Mouse (Mus musculus) embryonic facial prominence, embryonic 14.5 days (tissue): Measurements from ENCODE around the gene Rtl6. TPM values are rescaled to one million over a fixed set of nuclear protein-coding genes. Genes with fewer than 3 reads are reported as not detected.

ENCODE experiments used
- ATAC-seq: fragments of 200-750 bp; cut with Nextera tagmentation; 2 replicates; pipeline ENCODE4 v1.8.0; 2017; ENCODE audit warnings: low read depth, moderate number of reproducible peaks, moderate TSS enrichment
- DNase-seq: peaks from one replicate; pipeline ENCODE4 v3.0.0-alpha.2; 2015; ENCODE audit warnings: low spot score
- H3K27ac ChIP-seq: fragments of 300-500 bp; sonication (generic); replicated peaks from 2 replicates; pipeline ENCODE4 v1.5.1; 2014; ENCODE audit warnings: low read depth, mild to moderate bottlenecking, low read length, moderate library complexity
- H3K27me3 ChIP-seq: fragments of 300-500 bp; sonication (generic); replicated peaks from 2 replicates; pipeline ENCODE4 v1.6.1; 2014; ENCODE audit warnings: low read length; ENCODE audit not compliant: control insufficient read depth, insufficient read depth
- H3K36me3 ChIP-seq: fragments of 300-500 bp; sonication (generic); 2 replicates; pipeline ENCODE4 v1.6.1; 2014; ENCODE audit warnings: low read length, mixed read lengths; ENCODE audit not compliant: control insufficient read depth, insufficient read depth
- H3K4me1 ChIP-seq: fragments of 300-500 bp; sonication (generic); 2 replicates; pipeline ENCODE4 v1.6.1; 2014; ENCODE audit warnings: antibody characterized with exemption, low read length; ENCODE audit not compliant: control insufficient read depth, insufficient read depth
- H3K4me2 ChIP-seq: fragments of 300-500 bp; sonication (generic); 2 replicates; pipeline ENCODE4 v1.6.1; 2014; ENCODE audit warnings: low read depth, mild to moderate bottlenecking, low read length, moderate library complexity, mixed read lengths
- H3K4me3 ChIP-seq: fragments of 300-500 bp; sonication (generic); 2 replicates; pipeline ENCODE4 v1.5.1; 2014; ENCODE audit warnings: low read depth, mild to moderate bottlenecking, low read length
- H3K9ac ChIP-seq: fragments of 300-500 bp; sonication (generic); 2 replicates; pipeline ENCODE4 v1.6.1; 2014; ENCODE audit warnings: low read depth, mild to moderate bottlenecking, low read length, moderate library complexity, mixed read lengths
- H3K9me3 ChIP-seq: fragments of 300-500 bp; sonication (generic); 2 replicates; pipeline ENCODE4 v1.6.1; 2016; ENCODE audit warnings: low read length; ENCODE audit not compliant: control insufficient read depth
- WGBS: fragments of 180-500 bp; shearing (Covaris S2); extraction: QIAGEN DNeasy Blood & Tissue Kit; methylation state at CpG from one replicate; pipeline ENCODE4 v1.1.7; 2014; 5-methylcytosine and 5-hydroxymethylcytosine counted together
- polyA plus RNA-seq: library from polyadenylated mRNA; unstranded; fragments of >200 nt; fragmentation: Nextera tagmentation; extraction: Ambion mirVana; gene quantifications from 2 replicates; pipeline ENCODE4 v1.2.1, GENCODE M21; 2014

The Rtl6 gene
- polyA plus RNA-seq, 1 experiment from 2014 or later: 10.8 TPM

GRCm38 (mm10) chr15:84592240-84592639, 34.6 kb upstream of the Rtl6 start:
- Histone ChIP-seq H3K4me3 (no peak overlapping the region), H3K9ac (no peak overlapping the region), H3K4me1 (peaks cover 27% of the 10 kb centered on the region), H3K36me3 (no peaks in the 10 kb centered on the region), H3K27me3 (no peaks in the 10 kb centered on the region), H3K9me3 (no peaks in the 10 kb centered on the region), H3K4me2 (no peak overlapping the region), H3K27ac (no peak overlapping the region)
- peak; percentile 13; the same call in 1 of the 2 replicates for ATAC-seq
- peak; percentile 56 for DNase-seq
- WGBS: 68% methylated on average over 5 of the region's 5 CpGs

- no peak overlapping the region for H3K4me3 ChIP-seq
- peak; percentile 62 for DNase-seq
- H3K36me3 ChIP-seq: no peaks in the 10 kb centered on the region
- no peak overlapping the region for H3K9ac ChIP-seq
- WGBS: 23% methylated on average over 13 of the region's 13 CpGs
- peak; percentile 77 for ATAC-seq
- no peaks in the 10 kb centered on the region for H3K9me3 ChIP-seq
- H3K27ac ChIP-seq: no peak overlapping the region
- H3K4me2 ChIP-seq: no peak overlapping the region
- peaks cover 27% of the 10 kb centered on the region for H3K4me1 ChIP-seq
- H3K27me3 ChIP-seq: no peaks in the 10 kb centered on the region
Measured at GRCm38 (mm10) chr15:84591573-84592139, 34.0 kb upstream of the Rtl6 start.

GRCm38 (mm10) chr15:84588371-84588821, 30.8 kb upstream of the Rtl6 start:
- Histone ChIP-seq H3K9ac (no peak overlapping the region), H3K4me1 (peaks cover 22% of the 10 kb centered on the region), H3K4me3 (no peak overlapping the region), H3K27ac (no peak overlapping the region), H3K27me3 (no peaks in the 10 kb centered on the region), H3K4me2 (no peak overlapping the region), H3K9me3 (no peaks in the 10 kb centered on the region), H3K36me3 (no peaks in the 10 kb centered on the region)
- DNase-seq (no peak), ATAC-seq (no peak)
- 53% methylated on average over 4 of the region's 4 CpGs for WGBS

DNA sequence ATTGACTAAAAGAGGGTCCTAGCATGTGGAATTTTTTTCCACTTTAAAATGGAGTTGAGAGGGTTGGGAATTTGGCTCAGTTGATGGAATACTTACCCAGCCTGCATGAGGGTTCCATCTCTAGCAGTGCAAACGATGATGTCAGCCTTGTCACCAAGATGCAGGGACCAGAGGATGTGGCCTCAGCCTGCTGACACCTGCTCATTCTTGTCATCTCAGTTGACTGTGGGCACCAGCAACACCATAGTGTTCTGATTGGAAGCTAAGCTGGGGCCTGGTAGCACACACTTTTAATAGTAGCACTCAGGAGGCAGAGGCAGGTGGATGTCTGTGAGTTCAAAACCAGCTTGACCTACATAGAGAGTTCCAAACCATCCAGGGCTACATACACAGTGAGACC, 21.0 kb upstream of the Rtl6 start:
- Histone ChIP-seq H3K4me2 (no peak overlapping the region), H3K27ac (no peak overlapping the region), H3K4me3 (no peak overlapping the region), H3K9ac (no peak overlapping the region), H3K4me1 (no peaks in the 10 kb centered on the region), H3K9me3 (peaks cover 10% of the 10 kb centered on the region; the same call in 1 of the 2 replicates), H3K36me3 (no peaks in the 10 kb centered on the region), H3K27me3 (no peaks in the 10 kb centered on the region)
- DNase-seq: no peak
- ATAC-seq: no peak
- WGBS: 82% methylated on average over 1 of the region's 1 CpGs

DNA sequence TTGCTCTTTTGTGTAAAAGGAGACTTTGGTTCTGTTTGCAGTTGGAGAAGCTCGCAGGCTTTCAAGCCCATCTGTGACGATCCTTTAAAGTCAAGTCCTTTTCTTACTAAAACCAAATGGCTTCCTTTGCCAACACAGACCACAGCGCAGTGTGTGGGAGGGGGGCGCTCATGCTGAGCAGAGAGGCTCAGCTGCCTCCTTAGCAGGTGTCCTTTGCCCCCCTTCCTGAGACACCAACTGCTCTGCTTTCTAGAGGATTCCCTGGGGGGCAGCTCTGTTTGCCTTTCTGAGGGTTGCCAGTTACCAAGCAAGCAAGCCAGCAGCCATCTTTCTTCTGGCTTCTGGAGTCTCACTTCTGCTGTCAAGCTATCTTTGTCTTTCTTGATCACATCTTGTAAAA, 19.4 kb upstream of the Rtl6 start:
- Histone ChIP-seq H3K9ac (no peak overlapping the region), H3K36me3 (no peaks in the 10 kb centered on the region), H3K27me3 (no peaks in the 10 kb centered on the region), H3K4me1 (no peaks in the 10 kb centered on the region), H3K4me2 (no peak overlapping the region), H3K4me3 (no peak overlapping the region), H3K27ac (no peak overlapping the region), H3K9me3 (peaks cover 10% of the 10 kb centered on the region; the same call in 1 of the 2 replicates)
- ATAC-seq (peak; percentile 82; the same call in 1 of the 2 replicates), DNase-seq (peak; percentile 72)
- 43% methylated on average over 4 of the region's 4 CpGs for WGBS

DNA sequence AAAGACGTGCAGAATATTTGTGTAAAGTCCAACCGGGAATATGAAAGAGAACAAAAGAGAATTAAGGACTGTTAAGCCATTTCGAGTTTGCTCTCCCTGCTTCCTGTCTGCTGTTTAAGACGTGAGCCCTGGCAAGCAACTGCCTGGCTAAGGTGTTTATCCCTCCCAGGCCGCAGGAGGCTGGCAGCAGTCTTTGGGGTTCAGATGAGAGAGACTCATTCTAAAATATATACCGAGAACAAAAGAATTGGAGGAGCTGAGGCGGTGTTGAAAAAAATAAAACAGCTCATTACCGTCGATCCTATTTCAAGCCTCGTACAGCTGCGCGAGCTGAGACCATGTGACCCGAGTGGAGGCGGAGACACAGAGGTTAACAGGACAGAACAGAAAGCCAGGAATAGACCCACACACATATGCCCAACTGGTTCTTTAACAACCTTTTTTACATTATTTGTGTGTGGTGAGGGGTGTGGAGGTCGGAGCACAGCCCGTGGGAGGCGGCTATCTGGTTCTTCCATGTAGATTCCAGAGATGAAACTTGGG, 9.0 kb upstream of the Rtl6 start:
- peak overlapping the region; percentile 56; the same call in 1 of the 2 replicates for H3K27ac ChIP-seq
- H3K27me3 ChIP-seq: no peaks in the 10 kb centered on the region
- no peak overlapping the region for H3K9ac ChIP-seq
- H3K36me3 ChIP-seq: no peaks in the 10 kb centered on the region
- 0 out of 2 replicates have a peak, but pooled peaks cover 6% of the 10 kb centered on the region for H3K9me3 ChIP-seq
- DNase-seq (peak; percentile 56), ATAC-seq (peak; percentile 63)
- no peak overlapping the region for H3K4me3 ChIP-seq
- no peaks in the 10 kb centered on the region for H3K4me1 ChIP-seq
- WGBS: 46% methylated on average over 17 of the region's 17 CpGs
- 0 out of 2 replicates have a peak overlapping the region, but pooled peaks have one; percentile 11 for H3K4me2 ChIP-seq

GRCm38 (mm10) chr15:84561501-84561900, 3.9 kb upstream of the Rtl6 start:
- Histone ChIP-seq H3K9ac (no peak overlapping the region), H3K9me3 (no peaks in the 10 kb centered on the region), H3K27ac (no peak overlapping the region), H3K4me3 (no peak overlapping the region), H3K36me3 (0 out of 2 replicates have a peak, but pooled peaks cover 1% of the 10 kb centered on the region), H3K4me2 (no peak overlapping the region), H3K4me1 (peaks cover 6% of the 10 kb centered on the region), H3K27me3 (no peaks in the 10 kb centered on the region)
- 76% methylated on average over 2 of the region's 2 CpGs for WGBS
- no peak for DNase-seq
- ATAC-seq: no peak

DNA sequence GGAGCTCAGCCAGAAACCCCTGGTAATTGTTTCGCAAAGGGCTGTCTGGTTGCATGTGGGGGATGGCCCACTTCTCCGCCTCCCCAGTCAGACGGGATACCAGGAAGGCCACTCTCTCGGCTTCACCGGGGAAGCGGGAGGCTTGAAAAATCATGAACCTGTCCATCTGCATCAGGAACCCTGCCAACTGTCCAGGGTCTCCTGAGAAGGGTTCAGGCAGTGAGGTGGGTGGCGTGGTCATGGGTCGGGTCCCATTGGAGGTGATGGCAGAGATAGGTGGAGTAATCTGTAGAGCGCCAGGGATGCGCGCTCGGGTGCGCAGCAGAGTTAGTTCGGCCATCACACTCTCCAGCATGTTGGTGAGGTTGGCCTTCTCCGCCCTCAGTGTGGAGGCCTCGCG, 949 bp downstream of the Rtl6 start:
- DNase-seq (no peak), ATAC-seq (no peak)
- Histone ChIP-seq H3K9me3 (no peaks in the 10 kb centered on the region), H3K4me1 (peaks cover 6% of the 10 kb centered on the region), H3K27ac (no peak overlapping the region), H3K4me2 (peak overlapping the region; percentile 69), H3K36me3 (peaks cover 25% of the 10 kb centered on the region), H3K27me3 (no peaks in the 10 kb centered on the region), H3K9ac (peak overlapping the region; percentile 83), H3K4me3 (peak overlapping the region; percentile 65; the same call in 1 of the 2 replicates)
- WGBS: 92% methylated on average over 16 of the region's 17 CpGs

- Histone ChIP-seq H3K36me3 (peaks cover 20% of the 10 kb centered on the region), H3K9me3 (no peaks in the 10 kb centered on the region), H3K27ac (no peak overlapping the region), H3K4me2 (no peak overlapping the region), H3K9ac (no peak overlapping the region), H3K4me1 (no peaks in the 10 kb centered on the region), H3K4me3 (no peak overlapping the region), H3K27me3 (no peaks in the 10 kb centered on the region)
- WGBS: 75% methylated on average over 4 of the region's 4 CpGs
- ATAC-seq (no peak), DNase-seq (no peak)
Measured at GRCm38 (mm10) chr15:84551065-84551464, 6.6 kb downstream of the Rtl6 start.
